Mouse (Mus musculus) liver, embryonic 15.5 days (tissue): ENCODE measurements around the gene Lhfp. TPM values are rescaled to one million over a fixed set of nuclear protein-coding genes. Genes with fewer than 3 reads are reported as not detected.
"Not testable (repeated sequence)": the region's sequence is repeated elsewhere in the genome, so short reads cannot be mapped to it uniquely, and the experiment has no call there.

Experiments used
- ATAC-seq: fragments of 200-750 bp; cut with Nextera tagmentation; 2 replicates; pipeline ENCODE4 v1.8.0; 2017; ENCODE audit warnings: moderate number of reproducible peaks, mild to moderate bottlenecking, moderate library complexity; ENCODE audit not compliant: insufficient read depth
- H3K27ac ChIP-seq: fragments of 300-500 bp; sonication (generic); replicated peaks from 2 replicates; pipeline ENCODE4 v1.5.1; 2015; ENCODE audit warnings: mild to moderate bottlenecking, inconsistent platforms
- H3K27me3 ChIP-seq: fragments of 300-500 bp; sonication (generic); 2 replicates; pipeline ENCODE4 v1.6.1; 2015; ENCODE audit warnings: mild to moderate bottlenecking, inconsistent platforms
- H3K36me3 ChIP-seq: fragments of 300-500 bp; sonication (generic); replicated peaks from 2 replicates; pipeline ENCODE4 v1.6.1; 2015; ENCODE audit warnings: moderate library complexity, mild to moderate bottlenecking, inconsistent platforms
- H3K4me1 ChIP-seq: fragments of 300-500 bp; sonication (generic); replicated peaks from 2 replicates; pipeline ENCODE4 v1.6.1; 2015; ENCODE audit warnings: inconsistent platforms
- H3K4me2 ChIP-seq: fragments of 300-500 bp; sonication (generic); 2 replicates; pipeline ENCODE4 v1.6.1; 2015; ENCODE audit warnings: moderate library complexity, mild to moderate bottlenecking, inconsistent platforms
- H3K4me3 ChIP-seq: fragments of 300-500 bp; sonication (generic); replicated peaks from 2 replicates; pipeline ENCODE4 v1.5.1; 2015; ENCODE audit warnings: mild to moderate bottlenecking, inconsistent platforms
- H3K9ac ChIP-seq: fragments of 300-500 bp; sonication (generic); 2 replicates; pipeline ENCODE4 v1.6.1; 2015; ENCODE audit warnings: moderate library complexity, mild to moderate bottlenecking, inconsistent platforms
- H3K9me3 ChIP-seq: fragments of 300-500 bp; sonication (generic); replicated peaks from 2 replicates; pipeline ENCODE4 v1.6.1; 2016; ENCODE audit warnings: inconsistent platforms
- WGBS: fragments of 180-500 bp; shearing (Covaris S2); methylation state at CpG from one replicate; pipeline ENCODE4 v1.1.7; 2015; ENCODE audit warnings: mixed read lengths; ENCODE audit not compliant: insufficient replicate concordance; 5-methylcytosine and 5-hydroxymethylcytosine counted together
- polyA plus RNA-seq: library from polyadenylated mRNA; unstranded; fragments of >200 nt; fragmentation: Nextera tagmentation; extraction: Ambion mirVana; gene quantifications from 2 replicates; pipeline ENCODE4 v1.2.1, GENCODE M21; 2015

Gene Lhfp
- polyA plus RNA-seq, 1 experiment from 2014 or later = 4.3 TPM

GRCm38 (mm10) chr3:53100803-53101202, 59.5 kb downstream of the Lhfp start:
- no peaks in the 10 kb centered on the region for H3K27me3 ChIP-seq
- no peak overlapping the region for H3K4me3 ChIP-seq
- ATAC-seq = no peak
- H3K9me3 ChIP-seq = no peaks in the 10 kb centered on the region
- no peaks in the 10 kb centered on the region for H3K36me3 ChIP-seq
- no peak overlapping the region for H3K27ac ChIP-seq
- no peaks in the 10 kb centered on the region for H3K4me1 ChIP-seq
- H3K9ac ChIP-seq = no peak overlapping the region
- WGBS = 52% methylated on average over 6 of the region's 6 CpGs
- H3K4me2 ChIP-seq = no peak overlapping the region

- no peaks in the 10 kb centered on the region for H3K36me3 ChIP-seq
- no peak overlapping the region for H3K4me2 ChIP-seq
- ATAC-seq = no peak
- no peak overlapping the region for H3K27ac ChIP-seq
- 68% methylated on average over 6 of the region's 6 CpGs for WGBS
- no peaks in the 10 kb centered on the region for H3K4me1 ChIP-seq
- no peaks in the 10 kb centered on the region for H3K27me3 ChIP-seq
- no peak overlapping the region for H3K4me3 ChIP-seq
- no peak overlapping the region for H3K9ac ChIP-seq
- H3K9me3 ChIP-seq = no peaks in the 10 kb centered on the region
Observed at GRCm38 (mm10) chr3:53101711-53102110, 60.4 kb downstream of the Lhfp start.

- no peak overlapping the region for H3K4me3 ChIP-seq
- H3K4me1 ChIP-seq = no peaks in the 10 kb centered on the region
- 31% methylated on average over 5 of the region's 5 CpGs for WGBS
- H3K9ac ChIP-seq = no peak overlapping the region
- no peaks in the 10 kb centered on the region for H3K27me3 ChIP-seq
- no peaks in the 10 kb centered on the region for H3K9me3 ChIP-seq
- no peak overlapping the region for H3K4me2 ChIP-seq
- ATAC-seq = no peak
- no peak overlapping the region for H3K27ac ChIP-seq
- H3K36me3 ChIP-seq = no peaks in the 10 kb centered on the region
Observed at GRCm38 (mm10) chr3:53102131-53102756, 60.9 kb downstream of the Lhfp start.

- Histone ChIP-seq H3K36me3 (no peaks in the 10 kb centered on the region), H3K4me2 (no peak overlapping the region), H3K27ac (no peak overlapping the region), H3K9me3 (no peaks in the 10 kb centered on the region), H3K27me3 (no peaks in the 10 kb centered on the region), H3K9ac (no peak overlapping the region), H3K4me1 (no peaks in the 10 kb centered on the region), H3K4me3 (no peak overlapping the region)
- ATAC-seq = no peak
- 37% methylated on average over 12 of the region's 12 CpGs for WGBS
Observed at GRCm38 (mm10) chr3:53102757-53103153, 61.4 kb downstream of the Lhfp start.

- Histone ChIP-seq H3K27me3 (no peaks in the 10 kb centered on the region), H3K36me3 (no peaks in the 10 kb centered on the region), H3K9ac (no peak overlapping the region), H3K4me1 (no peaks in the 10 kb centered on the region), H3K9me3 (no peaks in the 10 kb centered on the region), H3K4me3 (no peak overlapping the region), H3K27ac (no peak overlapping the region), H3K4me2 (no peak overlapping the region)
- ATAC-seq = no peak
- 55% methylated on average over 11 of the region's 11 CpGs for WGBS
Observed at GRCm38 (mm10) chr3:53108594-53109373, 67.5 kb downstream of the Lhfp start.

- 23% methylated on average over 3 of the region's 3 CpGs for WGBS
- Histone ChIP-seq H3K9ac (no peak overlapping the region), H3K36me3 (no peaks in the 10 kb centered on the region), H3K4me1 (no peaks in the 10 kb centered on the region), H3K9me3 (no peaks in the 10 kb centered on the region), H3K4me2 (no peak overlapping the region), H3K4me3 (no peak overlapping the region), H3K27ac (no peak overlapping the region), H3K27me3 (no peaks in the 10 kb centered on the region)
- no peak for ATAC-seq
Observed at GRCm38 (mm10) chr3:53109879-53110278, 68.6 kb downstream of the Lhfp start.

GRCm38 (mm10) chr3:53112048-53112447, 70.7 kb downstream of the Lhfp start:
- Histone ChIP-seq H3K4me2 (no peak overlapping the region), H3K4me1 (no peaks in the 10 kb centered on the region), H3K4me3 (no peak overlapping the region), H3K36me3 (no peaks in the 10 kb centered on the region), H3K9me3 (no peaks in the 10 kb centered on the region), H3K27me3 (no peaks in the 10 kb centered on the region), H3K9ac (no peak overlapping the region), H3K27ac (no peak overlapping the region)
- no peak for ATAC-seq
- WGBS = 70% methylated on average over 7 of the region's 7 CpGs

GRCm38 (mm10) chr3:53118755-53119154, 77.4 kb downstream of the Lhfp start:
- not testable (repeated sequence) for H3K36me3 ChIP-seq, H3K27me3 ChIP-seq, H3K4me1 ChIP-seq, ATAC-seq, H3K9ac ChIP-seq, H3K27ac ChIP-seq, H3K4me2 ChIP-seq, H3K9me3 ChIP-seq, H3K4me3 ChIP-seq
- WGBS = 54% methylated on average over 5 of the region's 9 CpGs

- H3K27ac ChIP-seq = no peak overlapping the region
- no peak for ATAC-seq
Observed at GRCm38 (mm10) chr3:53119978-53120377, 78.7 kb downstream of the Lhfp start.

GRCm38 (mm10) chr3:53125495-53125894, 84.2 kb downstream of the Lhfp start:
- no peaks in the 10 kb centered on the region for H3K9me3 ChIP-seq
- H3K4me3 ChIP-seq = no peak overlapping the region
- no peaks in the 10 kb centered on the region for H3K4me1 ChIP-seq
- H3K9ac ChIP-seq = no peak overlapping the region
- 70% methylated on average over 8 of the region's 8 CpGs for WGBS
- no peak overlapping the region for H3K4me2 ChIP-seq
- H3K27me3 ChIP-seq = no peaks in the 10 kb centered on the region
- no peak overlapping the region for H3K27ac ChIP-seq
- H3K36me3 ChIP-seq = no peaks in the 10 kb centered on the region
- ATAC-seq = no peak

More at GRCm38 (mm10) chr3:53119978-53120377, 78.7 kb downstream of the Lhfp start:
- Histone ChIP-seq H3K4me1 (no peaks in the 10 kb centered on the region), H3K9ac (no peak overlapping the region), H3K4me2 (no peak overlapping the region), H3K36me3 (no peaks in the 10 kb centered on the region), H3K4me3 (no peak overlapping the region), H3K9me3 (no peaks in the 10 kb centered on the region), H3K27me3 (no peaks in the 10 kb centered on the region)
- WGBS = 60% methylated on average over 6 of the region's 6 CpGs

GRCm38 (mm10) chr3:53138785-53139184, 97.5 kb downstream of the Lhfp start:
- no peak for ATAC-seq
- Histone ChIP-seq H3K36me3 (no peaks in the 10 kb centered on the region), H3K4me3 (no peak overlapping the region), H3K4me1 (no peaks in the 10 kb centered on the region), H3K27ac (no peak overlapping the region), H3K27me3 (no peaks in the 10 kb centered on the region), H3K9me3 (no peaks in the 10 kb centered on the region), H3K4me2 (no peak overlapping the region), H3K9ac (no peak overlapping the region)
- WGBS = 59% methylated on average over 2 of the region's 2 CpGs

GRCm38 (mm10) chr3:53139205-53139604, 97.9 kb downstream of the Lhfp start:
- ATAC-seq = no peak
- no peaks in the 10 kb centered on the region for H3K27me3 ChIP-seq
- no peak overlapping the region for H3K4me3 ChIP-seq
- no peaks in the 10 kb centered on the region for H3K36me3 ChIP-seq
- no peak overlapping the region for H3K9ac ChIP-seq
- H3K4me2 ChIP-seq = no peak overlapping the region
- no peaks in the 10 kb centered on the region for H3K4me1 ChIP-seq
- no peaks in the 10 kb centered on the region for H3K9me3 ChIP-seq
- H3K27ac ChIP-seq = no peak overlapping the region
